Mouse (Mus musculus) embryonic facial prominence, embryonic 13.5 days (tissue): Measurements from ENCODE around the gene Pip5kl1. TPM values are rescaled to one million over a fixed set of nuclear protein-coding genes. Genes with fewer than 3 reads are reported as not detected.

Experiments
- ATAC-seq: fragments of 200-750 bp; cut with Nextera tagmentation; 2 replicates; pipeline ENCODE4 v1.8.0; 2017; ENCODE audit warnings: low read depth; ENCODE audit not compliant: insufficient number of reproducible peaks, insufficient read depth, low FRiP score, low TSS enrichment
- H3K27ac ChIP-seq: fragments of 300-500 bp; sonication (generic); 2 replicates; pipeline ENCODE4 v1.5.1; 2015; ENCODE audit warnings: moderate library complexity, mild to moderate bottlenecking, inconsistent platforms
- H3K27me3 ChIP-seq: fragments of 300-500 bp; sonication (generic); 2 replicates; pipeline ENCODE4 v1.6.1; 2015; ENCODE audit warnings: mild to moderate bottlenecking, inconsistent platforms
- H3K36me3 ChIP-seq: fragments of 300-500 bp; sonication (generic); 2 replicates; pipeline ENCODE4 v1.6.1; 2015; ENCODE audit warnings: mild to moderate bottlenecking, inconsistent platforms
- H3K4me1 ChIP-seq: fragments of 300-500 bp; sonication (generic); 2 replicates; pipeline ENCODE4 v1.6.1; 2015; ENCODE audit warnings: inconsistent platforms
- H3K4me2 ChIP-seq: fragments of 300-500 bp; sonication (generic); 2 replicates; pipeline ENCODE4 v1.6.1; 2015; ENCODE audit warnings: moderate library complexity, mild to moderate bottlenecking, inconsistent platforms
- H3K4me3 ChIP-seq: fragments of 300-500 bp; sonication (generic); 2 replicates; pipeline ENCODE4 v1.5.1; 2015; ENCODE audit warnings: mild to moderate bottlenecking, inconsistent platforms
- H3K9ac ChIP-seq: fragments of 300-500 bp; sonication (generic); 2 replicates; pipeline ENCODE4 v1.6.1; 2015; ENCODE audit warnings: mild to moderate bottlenecking, inconsistent platforms
- H3K9me3 ChIP-seq: fragments of 300-500 bp; sonication (generic); 2 replicates; pipeline ENCODE4 v1.6.1; 2016; ENCODE audit warnings: inconsistent platforms
- WGBS: fragments of 180-500 bp; shearing (Covaris S2); methylation state at CpG from one replicate; pipeline ENCODE4 v1.1.7; 2015; ENCODE audit warnings: mixed read lengths; 5-methylcytosine and 5-hydroxymethylcytosine counted together
- polyA plus RNA-seq: library from polyadenylated mRNA; unstranded; fragments of >200 nt; fragmentation: Nextera tagmentation; extraction: Ambion mirVana; gene quantifications from 2 replicates; pipeline ENCODE4 v1.2.1, GENCODE M21; 2015

The Pip5kl1 gene
- polyA plus RNA-seq, 1 experiment from 2014 or later = 1.1 TPM

GRCm38 (mm10) chr2:32606161-32607142 is 31.9 kb downstream of the Pip5kl1 start:
- Histone ChIP-seq H3K27me3 (no peaks in the 10 kb centered on the region), H3K9me3 (no peaks in the 10 kb centered on the region), H3K36me3 (no peaks in the 10 kb centered on the region), H3K9ac (peak overlapping the region; percentile 85), H3K4me2 (peak overlapping the region; percentile 85), H3K4me3 (peak overlapping the region; percentile 74), H3K4me1 (peaks cover 56% of the 10 kb centered on the region), H3K27ac (peak overlapping the region; percentile 80)
- WGBS = 12% methylated on average over 50 of the region's 55 CpGs
- ATAC-seq = peak; percentile 66

GRCm38 (mm10) chr2:32607262-32607947 is 32.8 kb downstream of the Pip5kl1 start:
- Histone ChIP-seq H3K4me1 (peaks cover 46% of the 10 kb centered on the region), H3K4me2 (peak overlapping the region; percentile 85), H3K9me3 (no peaks in the 10 kb centered on the region), H3K27me3 (no peaks in the 10 kb centered on the region), H3K27ac (peak overlapping the region; percentile 80), H3K9ac (peak overlapping the region; percentile 85), H3K36me3 (peaks cover 5% of the 10 kb centered on the region), H3K4me3 (peak overlapping the region; percentile 74)
- 0 out of 2 replicates have a peak, but pooled peaks have one; percentile 26 for ATAC-seq
- 5% methylated on average over 33 of the region's 34 CpGs for WGBS

GRCm38 (mm10) chr2:32608141-32608777 is 33.7 kb downstream of the Pip5kl1 start:
- WGBS = 7% methylated on average over 25 of the region's 25 CpGs
- peak; percentile 75 for ATAC-seq
- Histone ChIP-seq H3K4me2 (peak overlapping the region; percentile 85), H3K36me3 (peaks cover 14% of the 10 kb centered on the region), H3K9me3 (no peaks in the 10 kb centered on the region), H3K9ac (peak overlapping the region; percentile 85; the same call in 1 of the 2 replicates), H3K4me3 (peak overlapping the region; percentile 74), H3K27ac (peak overlapping the region; percentile 80), H3K4me1 (peaks cover 44% of the 10 kb centered on the region), H3K27me3 (no peaks in the 10 kb centered on the region)

- H3K4me2 ChIP-seq = peak overlapping the region; percentile 85
- no peaks in the 10 kb centered on the region for H3K27me3 ChIP-seq
- H3K4me1 ChIP-seq = peaks cover 44% of the 10 kb centered on the region
- H3K27ac ChIP-seq = peak overlapping the region; percentile 80
- ATAC-seq = no peak
- 0 out of 2 replicates have a peak overlapping the region, but pooled peaks have one; percentile 49 for H3K9ac ChIP-seq
- peak overlapping the region; percentile 74 for H3K4me3 ChIP-seq
- H3K9me3 ChIP-seq = no peaks in the 10 kb centered on the region
- H3K36me3 ChIP-seq = peaks cover 18% of the 10 kb centered on the region
- 38% methylated on average over 18 of the region's 18 CpGs for WGBS
Observed at GRCm38 (mm10) chr2:32608778-32609435, 34.3 kb downstream of the Pip5kl1 start.

GRCm38 (mm10) chr2:32610610-32611229 is 36.1 kb downstream of the Pip5kl1 start:
- peaks cover 32% of the 10 kb centered on the region for H3K36me3 ChIP-seq
- peak overlapping the region; percentile 40 for H3K4me3 ChIP-seq
- H3K27me3 ChIP-seq = no peaks in the 10 kb centered on the region
- no peak for ATAC-seq
- H3K9ac ChIP-seq = peak overlapping the region; percentile 22; the same call in 1 of the 2 replicates
- peaks cover 44% of the 10 kb centered on the region for H3K4me1 ChIP-seq
- 15% methylated on average over 23 of the region's 23 CpGs for WGBS
- no peaks in the 10 kb centered on the region for H3K9me3 ChIP-seq
- H3K4me2 ChIP-seq = peak overlapping the region; percentile 58
- peak overlapping the region; percentile 66 for H3K27ac ChIP-seq

GRCm38 (mm10) chr2:32612274-32612673 is 37.7 kb downstream of the Pip5kl1 start:
- 69% methylated on average over 26 of the region's 26 CpGs for WGBS
- H3K36me3 ChIP-seq = peaks cover 43% of the 10 kb centered on the region
- no peak overlapping the region for H3K4me2 ChIP-seq
- H3K27me3 ChIP-seq = no peaks in the 10 kb centered on the region
- no peaks in the 10 kb centered on the region for H3K9me3 ChIP-seq
- ATAC-seq = no peak
- H3K9ac ChIP-seq = peak overlapping the region; percentile 27; the same call in 1 of the 2 replicates
- peaks cover 39% of the 10 kb centered on the region for H3K4me1 ChIP-seq
- no peak overlapping the region for H3K27ac ChIP-seq
- no peak overlapping the region for H3K4me3 ChIP-seq

- Histone ChIP-seq H3K4me1 (peaks cover 34% of the 10 kb centered on the region), H3K27ac (no peak overlapping the region), H3K9me3 (no peaks in the 10 kb centered on the region), H3K27me3 (no peaks in the 10 kb centered on the region), H3K9ac (no peak overlapping the region), H3K36me3 (peaks cover 63% of the 10 kb centered on the region), H3K4me3 (no peak overlapping the region), H3K4me2 (no peak overlapping the region)
- WGBS = 98% methylated on average over 1 of the region's 1 CpGs
- no peak for ATAC-seq
Observed at GRCm38 (mm10) chr2:32617109-32617508, 42.5 kb downstream of the Pip5kl1 start.

GRCm38 (mm10) chr2:32617601-32618000 is 43.0 kb downstream of the Pip5kl1 start:
- Histone ChIP-seq H3K9me3 (no peaks in the 10 kb centered on the region), H3K27ac (no peak overlapping the region), H3K9ac (no peak overlapping the region), H3K4me3 (no peak overlapping the region), H3K36me3 (peaks cover 59% of the 10 kb centered on the region), H3K27me3 (no peaks in the 10 kb centered on the region), H3K4me2 (no peak overlapping the region), H3K4me1 (peaks cover 34% of the 10 kb centered on the region)
- no peak for ATAC-seq
- WGBS = 92% methylated on average over 4 of the region's 4 CpGs

- WGBS = 70% methylated on average over 9 of the region's 9 CpGs
- Histone ChIP-seq H3K4me1 (peaks cover 34% of the 10 kb centered on the region), H3K4me2 (no peak overlapping the region), H3K27ac (no peak overlapping the region), H3K36me3 (peaks cover 54% of the 10 kb centered on the region), H3K9me3 (no peaks in the 10 kb centered on the region), H3K9ac (no peak overlapping the region), H3K27me3 (no peaks in the 10 kb centered on the region), H3K4me3 (no peak overlapping the region)
- ATAC-seq = no peak
Observed at GRCm38 (mm10) chr2:32618051-32618450, 43.5 kb downstream of the Pip5kl1 start.

- peak overlapping the region; percentile 41 for H3K9ac ChIP-seq
- peak overlapping the region; percentile 3; the same call in 1 of the 2 replicates for H3K4me2 ChIP-seq
- 15% methylated on average over 4 of the region's 4 CpGs for WGBS
- no peak overlapping the region for H3K4me3 ChIP-seq
- peaks cover 55% of the 10 kb centered on the region for H3K4me1 ChIP-seq
- H3K9me3 ChIP-seq = no peaks in the 10 kb centered on the region
- H3K36me3 ChIP-seq = peaks cover 33% of the 10 kb centered on the region
- no peaks in the 10 kb centered on the region for H3K27me3 ChIP-seq
- no peak for ATAC-seq
- H3K27ac ChIP-seq = peak overlapping the region; percentile 86
Observed at GRCm38 (mm10) chr2:32620682-32621516, 46.3 kb downstream of the Pip5kl1 start.
